Mouse (Mus musculus) kidney, embryonic 15.5 days (tissue): Measurements from ENCODE around the gene Gm45713. TPM values are rescaled to one million over a fixed set of nuclear protein-coding genes. Genes with fewer than 3 reads are reported as not detected.

Experiments
- ATAC-seq: fragments of 200-750 bp; cut with Nextera tagmentation; replicated peaks from 2 replicates; pipeline ENCODE4 v1.8.0; 2017; ENCODE audit warnings: moderate TSS enrichment; ENCODE audit not compliant: low FRiP score
- H3K27ac ChIP-seq: fragments of 300-500 bp; sonication (generic); 2 replicates; pipeline ENCODE4 v1.5.1; 2015; ENCODE audit warnings: mild to moderate bottlenecking, inconsistent platforms
- H3K27me3 ChIP-seq: fragments of 300-500 bp; sonication (generic); 2 replicates; pipeline ENCODE4 v1.6.1; 2015; ENCODE audit warnings: inconsistent platforms
- H3K36me3 ChIP-seq: fragments of 300-500 bp; sonication (generic); 2 replicates; pipeline ENCODE4 v1.6.1; 2015; ENCODE audit warnings: inconsistent platforms
- H3K4me1 ChIP-seq: fragments of 300-500 bp; sonication (generic); 2 replicates; pipeline ENCODE4 v1.6.1; 2015; ENCODE audit warnings: inconsistent platforms
- H3K4me2 ChIP-seq: fragments of 300-500 bp; sonication (generic); 2 replicates; pipeline ENCODE4 v1.6.1; 2015; ENCODE audit warnings: moderate library complexity, mild to moderate bottlenecking, inconsistent platforms
- H3K4me3 ChIP-seq: fragments of 300-500 bp; sonication (generic); replicated peaks from 2 replicates; pipeline ENCODE4 v1.5.1; 2015; ENCODE audit warnings: mild to moderate bottlenecking, inconsistent platforms
- H3K9ac ChIP-seq: fragments of 300-500 bp; sonication (generic); 2 replicates; pipeline ENCODE4 v1.6.1; 2015; ENCODE audit warnings: mild to moderate bottlenecking, inconsistent platforms
- H3K9me3 ChIP-seq: fragments of 300-500 bp; sonication (generic); replicated peaks from 2 replicates; pipeline ENCODE4 v1.6.1; 2016; ENCODE audit warnings: inconsistent platforms
- WGBS: fragments of 180-500 bp; shearing (Covaris S2); methylation state at CpG from one replicate; pipeline ENCODE4 v1.1.7; 2015; ENCODE audit warnings: mixed read lengths; 5-methylcytosine and 5-hydroxymethylcytosine counted together
- polyA plus RNA-seq: library from polyadenylated mRNA; unstranded; fragments of >200 nt; fragmentation: Nextera tagmentation; extraction: Ambion mirVana; gene quantifications from 2 replicates; pipeline ENCODE4 v1.2.1, GENCODE M21; 2015

Gene Gm45713
- polyA plus RNA-seq: 0.44 TPM in 1 of 2 replicates, not detected in the other

- Histone ChIP-seq H3K9ac (peak within 1 kb of the TSS; percentile 65), H3K9me3 (no peaks in the 10 kb centered on the region), H3K4me2 (peak within 1 kb of the TSS; percentile 88), H3K27me3 (0 out of 2 replicates have a peak, but pooled peaks cover 4% of the 10 kb centered on the region), H3K36me3 (no peaks in the 10 kb centered on the region), H3K27ac (no peak within 1 kb of the TSS), H3K4me3 (peak within 1 kb of the TSS; percentile 64), H3K4me1 (peaks cover 16% of the 10 kb centered on the region)
- 3% methylated on average over 29 of the region's 29 CpGs for WGBS
- ATAC-seq: peak; percentile 82
Measured at GRCm38 (mm10) chr7:45135993-45136567, at the start of gene Gm45713, which contains the start of gene Flt3l. TSS of gene Gm45713 (minus strand) at chr7:45136231. TSS of gene Flt3l (minus strand) at chr7:45136432.

- H3K27me3 ChIP-seq: peaks cover 94% of the 10 kb centered on the region
- H3K36me3 ChIP-seq: no peaks in the 10 kb centered on the region
- H3K9me3 ChIP-seq: no peaks in the 10 kb centered on the region
- 60% methylated on average over 7 of the region's 7 CpGs for WGBS
- ATAC-seq: no peak
- H3K4me1 ChIP-seq: peaks cover 21% of the 10 kb centered on the region
- H3K9ac ChIP-seq: no peak overlapping the region
- H3K27ac ChIP-seq: no peak overlapping the region
- no peak overlapping the region for H3K4me2 ChIP-seq
- H3K4me3 ChIP-seq: no peak overlapping the region
Measured at GRCm38 (mm10) chr7:45183672-45184071, 47.6 kb upstream of the Gm45713 start.

GRCm38 (mm10) chr7:45182606-45183005 lies 46.6 kb upstream of the Gm45713 start:
- Histone ChIP-seq H3K27ac (peak overlapping the region; percentile 45; the same call in 1 of the 2 replicates), H3K36me3 (no peaks in the 10 kb centered on the region), H3K9ac (peak overlapping the region; percentile 31; the same call in 1 of the 2 replicates), H3K4me1 (peaks cover 21% of the 10 kb centered on the region), H3K4me2 (peak overlapping the region; percentile 79), H3K9me3 (no peaks in the 10 kb centered on the region), H3K4me3 (peak overlapping the region; percentile 40), H3K27me3 (peaks cover 96% of the 10 kb centered on the region)
- WGBS: 13% methylated on average over 11 of the region's 11 CpGs
- peak; percentile 64 for ATAC-seq

- ATAC-seq: peak; percentile 87
- no peaks in the 10 kb centered on the region for H3K9me3 ChIP-seq
- under 1% methylated on average over 34 of the region's 34 CpGs for WGBS
- peaks cover 21% of the 10 kb centered on the region for H3K4me1 ChIP-seq
- peak overlapping the region; percentile 79 for H3K4me2 ChIP-seq
- H3K27ac ChIP-seq: peak overlapping the region; percentile 45; the same call in 1 of the 2 replicates
- H3K9ac ChIP-seq: peak overlapping the region; percentile 31; the same call in 1 of the 2 replicates
- H3K27me3 ChIP-seq: peaks cover 98% of the 10 kb centered on the region
- H3K36me3 ChIP-seq: no peaks in the 10 kb centered on the region
- H3K4me3 ChIP-seq: peak overlapping the region; percentile 40
Measured at GRCm38 (mm10) chr7:45182199-45182601, 46.2 kb upstream of the Gm45713 start.

GRCm38 (mm10) chr7:45181540-45181939 lies 45.5 kb upstream of the Gm45713 start:
- peak overlapping the region; percentile 79 for H3K4me2 ChIP-seq
- H3K27me3 ChIP-seq: peaks cover 98% of the 10 kb centered on the region
- H3K9ac ChIP-seq: no peak overlapping the region
- WGBS: 5% methylated on average over 35 of the region's 35 CpGs
- H3K36me3 ChIP-seq: no peaks in the 10 kb centered on the region
- H3K4me3 ChIP-seq: peak overlapping the region; percentile 40
- no peak; the same call in 1 of the 2 replicates for ATAC-seq
- H3K9me3 ChIP-seq: no peaks in the 10 kb centered on the region
- H3K27ac ChIP-seq: no peak overlapping the region
- peaks cover 24% of the 10 kb centered on the region for H3K4me1 ChIP-seq

- Histone ChIP-seq H3K36me3 (no peaks in the 10 kb centered on the region), H3K27me3 (peaks cover 99% of the 10 kb centered on the region), H3K27ac (no peak within 1 kb of the TSS), H3K4me2 (peak within 1 kb of the TSS; percentile 79), H3K9ac (no peak within 1 kb of the TSS), H3K4me3 (peak within 1 kb of the TSS; percentile 40), H3K9me3 (no peaks in the 10 kb centered on the region), H3K4me1 (peaks cover 29% of the 10 kb centered on the region)
- WGBS: 16% methylated on average over 20 of the region's 20 CpGs
- no peak for ATAC-seq
Measured at GRCm38 (mm10) chr7:45180896-45181477, 45.0 kb upstream of the Gm45713 start, which contains the start of gene Pth2. TSS of gene Pth2 (plus strand) at chr7:45180995.

- Histone ChIP-seq H3K4me1 (peaks cover 44% of the 10 kb centered on the region), H3K9me3 (no peaks in the 10 kb centered on the region), H3K27ac (no peak within 1 kb of the TSS), H3K4me3 (no peak within 1 kb of the TSS), H3K4me2 (no peak within 1 kb of the TSS), H3K27me3 (peaks cover 100% of the 10 kb centered on the region), H3K9ac (no peak within 1 kb of the TSS), H3K36me3 (no peaks in the 10 kb centered on the region)
- ATAC-seq: no peak
- 22% methylated on average over 7 of the region's 7 CpGs for WGBS
Measured at GRCm38 (mm10) chr7:45179469-45179868, 43.4 kb upstream of the Gm45713 start, which contains the start of gene Gfy. TSS of gene Gfy (minus strand) at chr7:45179569.

- Histone ChIP-seq H3K27ac (no peak overlapping the region), H3K36me3 (no peaks in the 10 kb centered on the region), H3K4me1 (peaks cover 44% of the 10 kb centered on the region), H3K4me3 (no peak overlapping the region), H3K9me3 (no peaks in the 10 kb centered on the region), H3K4me2 (no peak overlapping the region), H3K27me3 (peaks cover 98% of the 10 kb centered on the region), H3K9ac (no peak overlapping the region)
- WGBS: 26% methylated on average over 7 of the region's 7 CpGs
- no peak for ATAC-seq
Measured at GRCm38 (mm10) chr7:45178550-45178949, 42.5 kb upstream of the Gm45713 start.

- no peaks in the 10 kb centered on the region for H3K36me3 ChIP-seq
- H3K4me3 ChIP-seq: peak overlapping the region; percentile 25
- H3K4me2 ChIP-seq: peak overlapping the region; percentile 49
- H3K27me3 ChIP-seq: peaks cover 94% of the 10 kb centered on the region
- 3% methylated on average over 31 of the region's 31 CpGs for WGBS
- H3K4me1 ChIP-seq: peaks cover 28% of the 10 kb centered on the region
- no peak overlapping the region for H3K27ac ChIP-seq
- ATAC-seq: no peak
- no peak overlapping the region for H3K9ac ChIP-seq
- H3K9me3 ChIP-seq: no peaks in the 10 kb centered on the region
Measured at GRCm38 (mm10) chr7:45176356-45176755, 40.3 kb upstream of the Gm45713 start.

GRCm38 (mm10) chr7:45175929-45176328 lies 39.9 kb upstream of the Gm45713 start:
- Histone ChIP-seq H3K9ac (no peak overlapping the region), H3K4me2 (peak overlapping the region; percentile 49), H3K4me1 (peaks cover 24% of the 10 kb centered on the region), H3K27me3 (peaks cover 94% of the 10 kb centered on the region), H3K27ac (no peak overlapping the region), H3K36me3 (no peaks in the 10 kb centered on the region), H3K9me3 (no peaks in the 10 kb centered on the region), H3K4me3 (peak overlapping the region; percentile 25)
- no peak for ATAC-seq
- 3% methylated on average over 23 of the region's 23 CpGs for WGBS

GRCm38 (mm10) chr7:45175398-45175797 lies 39.4 kb upstream of the Gm45713 start:
- no peaks in the 10 kb centered on the region for H3K36me3 ChIP-seq
- H3K9ac ChIP-seq: no peak overlapping the region
- WGBS: 2% methylated on average over 13 of the region's 13 CpGs
- H3K4me3 ChIP-seq: peak overlapping the region; percentile 22; the same call in 1 of the 2 replicates
- H3K9me3 ChIP-seq: peaks cover under 1% of the 10 kb centered on the region; the same call in 1 of the 2 replicates
- 0 out of 2 replicates have a peak overlapping the region, but pooled peaks have one; percentile 50 for H3K4me2 ChIP-seq
- ATAC-seq: no peak
- no peak overlapping the region for H3K27ac ChIP-seq
- H3K27me3 ChIP-seq: peaks cover 94% of the 10 kb centered on the region
- H3K4me1 ChIP-seq: peaks cover 23% of the 10 kb centered on the region
